Mouse (Mus musculus): ENCODE results near the gene Tmem115.

Tmem115 gene

GRCm38 (mm10) chr9:107533791-107534407, at the start of gene Tmem115:
Tmem115 (plus strand) TSS chr9:107533945.
- DNase-seq (ENCODE audit: low spot score in 2 of 2) = peak; percentile 71 to 81

DNA sequence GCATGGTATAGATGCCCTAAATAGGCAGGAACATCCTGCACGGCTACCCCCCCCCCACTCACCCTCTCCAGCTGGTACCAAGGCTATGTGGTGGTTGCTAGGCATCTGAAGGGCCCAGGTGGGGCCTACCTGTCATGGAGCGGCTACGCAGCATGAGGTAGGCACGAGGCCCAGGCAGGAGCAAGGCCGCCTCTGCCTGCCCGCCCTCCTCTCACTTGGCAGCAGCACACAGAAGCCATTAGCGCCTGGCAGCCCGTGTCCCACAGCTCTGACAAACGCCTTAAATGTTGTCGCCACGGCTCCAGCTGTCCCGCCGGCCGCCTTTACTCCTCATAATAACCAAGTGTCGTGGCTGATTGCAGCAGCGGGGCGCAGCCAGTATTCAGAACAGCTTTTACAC, 49.4 kb upstream of the Tmem115 start:
- DNase-seq (ENCODE audit: low spot score in 2 of 2) = no peak

- no peak for DNase-seq (ENCODE audit: low spot score in 2 of 2)
Measured at GRCm38 (mm10) chr9:107484766-107485165, 49.0 kb upstream of the Tmem115 start.

GRCm38 (mm10) chr9:107486086-107486485, 47.7 kb upstream of the Tmem115 start:
- DNase-seq (ENCODE audit: low spot score in 2 of 2) = no peak

DNA sequence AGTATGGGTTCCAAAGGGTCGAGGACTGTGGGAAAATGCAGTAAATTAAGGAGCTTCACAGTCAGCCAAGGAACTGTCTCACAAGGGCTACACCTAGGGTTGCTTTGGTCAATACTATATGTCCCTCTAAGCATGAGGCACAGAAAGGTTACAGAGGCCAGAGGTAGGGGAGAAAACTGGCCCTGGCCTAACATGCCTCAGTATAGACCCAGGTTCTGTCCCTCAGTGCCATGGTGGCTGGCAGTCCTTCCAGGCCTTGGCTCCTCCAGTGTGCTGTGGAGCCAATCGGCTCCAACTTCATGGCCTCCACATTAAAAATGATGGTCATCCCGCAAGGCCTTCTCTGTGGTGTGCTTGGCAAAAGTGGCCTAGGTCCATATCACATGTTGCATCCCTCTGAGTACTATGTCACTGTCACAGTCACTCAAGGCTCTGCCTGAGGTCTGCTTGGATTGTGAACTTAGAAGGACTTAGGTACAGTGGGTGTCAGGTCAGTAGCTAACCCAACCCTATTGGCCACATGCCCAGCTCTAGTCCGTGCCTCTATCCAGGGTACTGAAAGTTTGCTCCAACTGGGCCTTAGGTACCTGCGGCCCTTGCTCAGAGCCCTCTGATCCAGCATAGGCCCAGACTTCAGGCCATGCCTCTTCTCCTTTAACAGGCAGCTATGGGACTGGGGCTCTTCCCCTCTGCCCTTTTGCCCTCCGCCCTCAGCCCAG, 47.1 kb upstream of the Tmem115 start:
- DNase-seq (ENCODE audit: low spot score in 2 of 2) = no peak

GRCm38 (mm10) chr9:107490146-107490545, 43.6 kb upstream of the Tmem115 start:
- DNase-seq (ENCODE audit: low spot score in 2 of 2) = no peak

DNA sequence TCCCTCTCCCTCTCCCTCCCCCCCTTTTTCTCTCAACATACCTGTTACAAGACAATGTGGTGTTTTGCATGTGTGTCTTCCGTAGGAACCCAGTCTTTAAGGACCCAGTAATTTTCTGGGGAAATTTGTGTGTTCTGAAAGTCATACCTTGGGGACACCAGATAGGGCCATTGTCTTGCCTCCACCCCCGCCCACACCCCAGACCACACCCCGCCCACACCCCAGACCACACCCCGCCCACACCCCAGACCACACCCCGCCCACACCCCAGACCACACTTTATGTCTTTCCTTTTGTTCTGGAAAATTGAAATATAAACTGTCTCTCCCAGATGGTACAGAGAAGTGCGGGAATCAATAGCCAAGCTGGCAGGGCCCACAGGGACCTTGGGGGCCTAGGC, 43.1 kb upstream of the Tmem115 start:
- no peak for DNase-seq (ENCODE audit: low spot score in 2 of 2)

GRCm38 (mm10) chr9:107493511-107493910, 40.2 kb upstream of the Tmem115 start:
- no peak for DNase-seq (ENCODE audit: low spot score in 2 of 2)

- no peak for DNase-seq (ENCODE audit: low spot score in 2 of 2)
Measured at GRCm38 (mm10) chr9:107494238-107494637, 39.5 kb upstream of the Tmem115 start.

DNA sequence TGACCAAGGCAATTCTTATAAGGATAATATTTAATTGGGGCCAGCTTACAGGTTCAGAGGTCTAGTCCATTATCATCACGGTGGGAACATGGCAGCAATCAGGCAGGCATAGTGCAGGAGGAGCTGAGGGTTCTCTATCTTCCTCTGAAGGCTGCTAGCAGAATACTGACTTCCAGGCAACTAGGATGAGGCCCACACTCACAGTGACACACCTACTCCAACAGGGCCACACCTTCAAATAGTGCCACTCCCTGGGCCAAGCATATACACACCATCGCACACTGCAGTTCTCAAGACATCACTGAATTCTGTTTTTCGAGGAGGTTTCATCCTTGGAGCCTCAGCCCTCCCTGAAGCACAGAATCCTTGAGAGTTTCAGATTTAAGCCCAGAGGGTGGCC, 37.4 kb upstream of the Tmem115 start:
- no peak for DNase-seq (ENCODE audit: low spot score in 2 of 2)

DNA sequence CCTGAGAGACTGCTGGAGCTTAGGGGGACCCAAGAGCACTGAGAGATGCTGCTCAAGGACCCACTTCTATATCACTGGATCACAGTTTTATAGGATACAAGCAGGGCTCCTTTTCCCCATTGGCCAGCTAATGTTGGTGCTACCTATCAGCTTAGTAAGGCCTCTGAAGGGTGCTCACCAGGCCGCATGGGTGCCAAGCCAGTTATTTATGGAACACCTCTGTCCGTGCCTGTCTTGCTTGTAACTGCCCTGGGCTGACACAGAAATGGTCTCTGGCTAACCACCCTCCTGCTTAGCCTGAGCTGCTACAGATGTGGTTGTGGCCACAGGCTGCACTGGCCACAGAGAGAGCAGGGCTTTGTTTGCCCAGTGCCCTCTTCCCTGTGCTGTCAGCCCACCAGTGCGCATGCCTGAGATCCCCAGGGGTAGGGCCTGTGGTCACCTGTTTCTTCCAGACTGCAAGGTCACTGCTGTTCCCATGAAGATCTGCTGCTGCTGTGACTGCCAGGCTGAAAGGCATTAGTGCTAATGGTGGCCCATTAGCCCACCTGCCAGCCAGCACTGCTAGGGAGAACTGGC, 32.9 kb upstream of the Tmem115 start:
- no peak for DNase-seq (ENCODE audit: low spot score in 2 of 2)

GRCm38 (mm10) chr9:107502131-107502846, 31.5 kb upstream of the Tmem115 start:
- DNase-seq (ENCODE audit: low spot score in 2 of 2) = no peak

GRCm38 (mm10) chr9:107504662-107505537, 28.8 kb upstream of the Tmem115 start:
- no peak for DNase-seq (ENCODE audit: low spot score in 2 of 2)

GRCm38 (mm10) chr9:107508266-107508665, 25.5 kb upstream of the Tmem115 start:
- DNase-seq (ENCODE audit: low spot score in 2 of 2) = no peak

DNA sequence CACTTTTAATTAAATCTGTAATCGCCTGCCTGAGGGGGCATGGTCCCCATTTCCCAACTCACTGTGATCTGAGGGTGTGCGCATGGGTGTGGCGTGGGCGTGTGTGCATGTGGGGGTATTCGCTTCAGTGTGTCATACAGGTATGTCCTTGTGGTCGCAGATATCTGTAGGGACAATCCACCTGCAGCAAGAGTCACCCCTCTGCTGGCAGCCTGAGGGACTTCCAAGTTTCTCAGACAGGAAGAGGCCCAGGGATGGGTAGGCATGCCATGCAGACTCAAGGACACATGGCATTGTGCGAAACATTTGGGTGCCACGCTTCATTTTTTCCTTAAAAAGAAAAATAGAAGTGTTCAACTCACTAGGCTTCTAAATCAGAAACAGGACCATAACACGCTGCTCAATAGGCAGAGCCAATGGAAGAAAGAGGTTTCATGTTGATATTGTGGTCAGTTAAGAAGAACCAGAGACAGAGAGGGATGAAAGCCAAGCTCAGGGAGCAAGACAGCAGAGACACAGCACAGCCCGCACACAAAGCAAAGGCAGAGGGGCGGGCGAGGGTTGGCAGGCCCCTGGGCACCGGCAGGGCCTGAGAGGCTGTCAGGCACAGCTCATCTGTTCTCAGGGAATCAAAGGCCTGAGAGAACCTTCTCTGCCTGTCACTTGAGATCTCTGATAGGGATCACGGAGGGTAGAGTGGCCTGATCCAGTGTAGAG, 23.2 kb upstream of the Tmem115 start:
- no peak for DNase-seq (ENCODE audit: low spot score in 2 of 2)

DNA sequence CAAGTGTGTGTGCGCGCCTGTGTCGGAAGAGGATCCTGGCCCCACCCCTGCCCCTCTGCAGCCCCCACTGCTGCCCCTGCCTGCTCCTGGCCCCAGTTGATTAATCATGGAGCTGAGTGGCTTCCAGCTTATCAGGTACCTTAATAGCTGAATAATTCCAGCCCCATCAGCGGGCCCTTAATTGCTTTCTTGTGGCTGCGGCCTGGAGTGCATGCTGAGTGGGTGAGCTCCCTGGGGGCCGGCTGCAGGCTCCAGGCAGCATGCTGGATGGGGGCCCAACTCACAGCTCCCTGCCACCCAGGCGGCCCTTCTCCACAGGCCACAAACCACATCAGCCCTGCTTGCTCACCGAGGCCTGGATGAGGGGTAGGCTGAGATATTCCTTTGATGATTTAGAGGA, 22.3 kb upstream of the Tmem115 start:
- DNase-seq (ENCODE audit: low spot score in 2 of 2) = no peak

DNA sequence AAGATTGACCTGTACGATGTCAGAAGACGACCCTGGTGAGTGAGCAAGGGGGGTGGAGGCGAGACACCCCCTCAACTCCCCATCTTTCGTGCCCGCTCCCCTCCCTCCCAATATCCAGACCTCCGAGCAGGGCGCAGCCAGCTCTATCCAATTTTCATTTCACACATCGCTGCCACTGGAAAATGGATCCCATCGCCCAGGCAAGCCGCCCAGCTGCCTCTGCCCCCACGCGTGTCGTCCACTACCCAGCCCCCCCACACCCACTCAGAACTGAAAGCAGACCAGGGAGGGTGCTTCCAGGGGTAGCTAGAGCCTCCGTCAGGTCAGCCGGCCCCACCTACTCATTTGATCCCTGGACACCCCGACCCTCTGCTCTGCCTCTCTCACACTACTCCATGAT, 21.4 kb upstream of the Tmem115 start:
- no peak for DNase-seq (ENCODE audit: low spot score in 2 of 2)

DNA sequence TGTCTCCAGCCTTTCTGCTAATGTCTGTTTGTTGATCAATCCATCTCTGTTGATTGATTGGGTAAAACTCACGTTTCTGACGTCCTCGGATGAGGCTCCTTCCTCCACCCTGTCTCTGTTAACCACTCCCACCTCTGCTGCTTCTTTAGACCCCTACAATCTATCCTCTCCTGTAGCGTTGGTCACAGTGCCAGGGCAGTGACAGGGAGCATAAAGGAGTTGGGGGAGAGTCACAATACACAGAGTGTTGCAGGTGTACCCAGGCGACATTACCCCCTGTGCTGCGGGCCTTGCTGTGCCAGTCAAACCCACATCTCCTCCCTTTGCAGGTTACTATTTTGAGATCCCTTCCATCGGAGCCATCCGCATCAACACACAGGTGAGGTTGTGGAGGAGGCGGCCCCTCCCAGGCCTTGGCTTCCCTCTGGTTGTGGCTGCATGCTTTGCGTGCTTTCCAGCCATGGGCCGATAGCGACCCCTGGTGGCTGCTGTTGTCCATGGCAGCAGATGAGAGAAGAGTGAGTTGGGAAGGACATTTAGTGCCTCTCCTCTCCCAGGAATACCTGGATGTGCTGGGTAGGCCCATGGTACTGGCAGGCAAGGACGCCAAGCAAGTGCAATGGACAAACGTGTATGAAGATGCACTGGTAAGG, 19.3 kb upstream of the Tmem115 start:
- DNase-seq (ENCODE audit: low spot score in 2 of 2) = peak; percentile 53 to 77

- DNase-seq (ENCODE audit: low spot score in 2 of 2) = no peak
Measured at GRCm38 (mm10) chr9:107520331-107520730, 13.4 kb upstream of the Tmem115 start.

DNA sequence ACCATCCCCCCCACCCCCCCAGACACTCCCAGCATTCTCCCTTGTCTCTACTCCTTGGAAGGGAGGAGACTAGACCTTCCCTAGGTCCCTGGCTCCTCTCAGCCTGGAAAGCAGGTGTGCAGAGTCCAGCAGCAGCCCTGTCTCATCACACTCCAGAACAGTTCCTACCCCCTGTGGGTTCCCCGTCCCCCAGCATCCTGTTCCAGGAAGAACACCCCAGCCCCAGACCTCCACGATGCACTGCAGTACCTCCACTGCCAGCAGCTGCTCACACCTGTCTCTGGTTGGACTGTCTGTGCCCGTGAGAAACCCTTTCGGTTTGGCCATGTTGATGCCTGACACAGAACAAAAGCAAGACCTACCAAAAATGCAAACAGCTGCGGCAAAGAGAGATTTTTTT, 12.6 kb upstream of the Tmem115 start:
- no peak for DNase-seq (ENCODE audit: low spot score in 2 of 2)
